Mouse (Mus musculus) embryonic facial prominence, embryonic 13.5 days (tissue): Measurements from ENCODE around the gene Pax5. TPM values are rescaled to one million over a fixed set of nuclear protein-coding genes. Genes with fewer than 3 reads are reported as not detected.
"Not testable (repeated sequence)": the region's sequence is repeated elsewhere in the genome, so short reads cannot be mapped to it uniquely, and the experiment has no call there.

Experiments used
- ATAC-seq: fragments of 200-750 bp; cut with Nextera tagmentation; 2 replicates; pipeline ENCODE4 v1.8.0; 2017; ENCODE audit warnings: low read depth; ENCODE audit not compliant: insufficient number of reproducible peaks, insufficient read depth, low FRiP score, low TSS enrichment
- H3K27ac ChIP-seq: fragments of 300-500 bp; sonication (generic); 2 replicates; pipeline ENCODE4 v1.5.1; 2015; ENCODE audit warnings: moderate library complexity, mild to moderate bottlenecking, inconsistent platforms
- H3K27me3 ChIP-seq: fragments of 300-500 bp; sonication (generic); 2 replicates; pipeline ENCODE4 v1.6.1; 2015; ENCODE audit warnings: mild to moderate bottlenecking, inconsistent platforms
- H3K36me3 ChIP-seq: fragments of 300-500 bp; sonication (generic); 2 replicates; pipeline ENCODE4 v1.6.1; 2015; ENCODE audit warnings: mild to moderate bottlenecking, inconsistent platforms
- H3K4me1 ChIP-seq: fragments of 300-500 bp; sonication (generic); 2 replicates; pipeline ENCODE4 v1.6.1; 2015; ENCODE audit warnings: inconsistent platforms
- H3K4me2 ChIP-seq: fragments of 300-500 bp; sonication (generic); 2 replicates; pipeline ENCODE4 v1.6.1; 2015; ENCODE audit warnings: moderate library complexity, mild to moderate bottlenecking, inconsistent platforms
- H3K4me3 ChIP-seq: fragments of 300-500 bp; sonication (generic); 2 replicates; pipeline ENCODE4 v1.5.1; 2015; ENCODE audit warnings: mild to moderate bottlenecking, inconsistent platforms
- H3K9ac ChIP-seq: fragments of 300-500 bp; sonication (generic); 2 replicates; pipeline ENCODE4 v1.6.1; 2015; ENCODE audit warnings: mild to moderate bottlenecking, inconsistent platforms
- H3K9me3 ChIP-seq: fragments of 300-500 bp; sonication (generic); 2 replicates; pipeline ENCODE4 v1.6.1; 2016; ENCODE audit warnings: inconsistent platforms
- whole genome bisulfite sequencing: fragments of 180-500 bp; shearing (Covaris S2); methylation state at CpG from one replicate; pipeline ENCODE4 v1.1.7; 2015; ENCODE audit warnings: mixed read lengths; 5-methylcytosine and 5-hydroxymethylcytosine counted together
- polyA plus RNA-seq: library from polyadenylated mRNA; unstranded; fragments of >200 nt; fragmentation: Nextera tagmentation; extraction: Ambion mirVana; gene quantifications from 2 replicates; pipeline ENCODE4 v1.2.1, GENCODE M21; 2015

Gene Pax5
- polyA plus RNA-seq: not detected in 2 replicates

DNA sequence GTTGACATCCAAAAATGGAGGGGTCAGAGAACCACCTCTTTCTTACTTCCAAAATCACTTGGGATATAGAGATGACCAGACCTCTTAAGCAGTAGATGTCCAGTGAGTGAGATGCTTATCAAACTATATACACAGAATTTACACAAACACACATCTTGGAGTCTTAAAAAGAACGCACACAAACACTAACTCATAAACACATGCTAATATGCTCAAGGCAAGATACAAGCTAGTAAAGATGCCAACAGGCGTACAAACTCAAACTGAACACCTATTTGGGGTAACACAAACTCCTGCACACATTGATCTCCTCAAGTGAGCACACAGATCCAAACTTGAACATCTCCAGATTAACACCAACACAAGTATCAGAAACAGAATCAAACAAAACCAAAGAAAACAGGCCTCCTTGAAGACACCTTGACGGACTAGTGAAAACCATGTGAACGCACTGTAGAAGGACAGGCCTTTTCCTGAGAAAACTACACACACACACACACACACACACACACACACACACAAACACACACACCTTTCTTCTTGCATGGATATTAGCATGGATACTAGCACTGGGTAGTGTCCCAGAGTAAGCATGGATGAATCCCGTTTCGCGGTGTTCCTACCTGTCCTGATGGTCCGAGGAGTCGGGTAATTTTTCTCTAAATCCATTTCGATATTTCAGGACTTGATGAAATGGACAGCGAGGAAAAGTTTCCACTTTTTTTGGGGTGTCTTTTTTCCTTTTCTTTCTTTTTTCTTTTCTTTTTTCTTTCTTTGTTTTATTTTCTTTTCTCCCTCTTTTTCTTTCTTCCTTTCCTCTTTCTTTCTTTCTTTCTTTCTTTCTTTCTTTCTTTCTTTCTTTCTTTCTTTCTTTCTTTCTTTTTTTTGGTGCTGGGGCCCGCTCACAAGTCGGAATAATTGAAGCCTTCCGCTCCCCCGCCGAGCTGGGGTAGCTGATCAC lies at the start of gene Pax5:
Gene Pax5 (minus strand): TSS at position 748 of the 961 bp plus-strand sequence.
- no peak within 1 kb of the TSS for H3K27ac ChIP-seq
- ATAC-seq: no peak
- no peak within 1 kb of the TSS for H3K4me2 ChIP-seq
- 0 out of 2 replicates have a peak within 1 kb of the TSS, but pooled peaks have one; percentile 1 for H3K4me3 ChIP-seq
- WGBS: 22% methylated on average over 16 of the region's 16 CpGs
- H3K27me3 ChIP-seq: peaks cover 99% of the 10 kb centered on the region
- no peak within 1 kb of the TSS for H3K9ac ChIP-seq
- peaks cover 24% of the 10 kb centered on the region for H3K4me1 ChIP-seq
- H3K36me3 ChIP-seq: no peaks in the 10 kb centered on the region
- no peaks in the 10 kb centered on the region for H3K9me3 ChIP-seq

DNA sequence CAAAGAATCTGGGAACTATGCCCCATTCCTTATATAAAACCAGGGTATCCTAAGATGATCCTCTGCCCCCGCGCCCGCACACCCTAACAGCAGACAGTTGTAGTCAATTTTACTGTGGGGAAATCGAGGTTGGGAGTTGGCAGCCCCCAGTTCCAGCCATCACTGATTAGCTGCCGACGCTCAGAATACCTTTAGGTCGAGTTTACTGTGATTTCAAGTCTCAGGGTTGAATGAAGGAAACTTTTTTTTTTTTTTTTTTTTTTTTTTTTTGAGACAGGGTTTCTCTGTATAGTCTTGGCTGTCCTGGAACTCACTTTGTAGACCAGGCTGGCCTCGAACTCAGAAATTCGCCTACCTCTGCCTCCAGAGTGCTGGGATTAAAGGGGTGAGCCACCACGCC lies 46.8 kb upstream of the Pax5 start:
- not testable (repeated sequence) for ATAC-seq, H3K27me3 ChIP-seq, H3K27ac ChIP-seq, H3K36me3 ChIP-seq, H3K9me3 ChIP-seq, H3K4me1 ChIP-seq
- Histone ChIP-seq H3K4me2 (peak overlapping the region; percentile 76), H3K9ac (peak overlapping the region; percentile 94), H3K4me3 (peak overlapping the region; percentile 97)
- 8% methylated on average over 10 of the region's 10 CpGs for WGBS

DNA sequence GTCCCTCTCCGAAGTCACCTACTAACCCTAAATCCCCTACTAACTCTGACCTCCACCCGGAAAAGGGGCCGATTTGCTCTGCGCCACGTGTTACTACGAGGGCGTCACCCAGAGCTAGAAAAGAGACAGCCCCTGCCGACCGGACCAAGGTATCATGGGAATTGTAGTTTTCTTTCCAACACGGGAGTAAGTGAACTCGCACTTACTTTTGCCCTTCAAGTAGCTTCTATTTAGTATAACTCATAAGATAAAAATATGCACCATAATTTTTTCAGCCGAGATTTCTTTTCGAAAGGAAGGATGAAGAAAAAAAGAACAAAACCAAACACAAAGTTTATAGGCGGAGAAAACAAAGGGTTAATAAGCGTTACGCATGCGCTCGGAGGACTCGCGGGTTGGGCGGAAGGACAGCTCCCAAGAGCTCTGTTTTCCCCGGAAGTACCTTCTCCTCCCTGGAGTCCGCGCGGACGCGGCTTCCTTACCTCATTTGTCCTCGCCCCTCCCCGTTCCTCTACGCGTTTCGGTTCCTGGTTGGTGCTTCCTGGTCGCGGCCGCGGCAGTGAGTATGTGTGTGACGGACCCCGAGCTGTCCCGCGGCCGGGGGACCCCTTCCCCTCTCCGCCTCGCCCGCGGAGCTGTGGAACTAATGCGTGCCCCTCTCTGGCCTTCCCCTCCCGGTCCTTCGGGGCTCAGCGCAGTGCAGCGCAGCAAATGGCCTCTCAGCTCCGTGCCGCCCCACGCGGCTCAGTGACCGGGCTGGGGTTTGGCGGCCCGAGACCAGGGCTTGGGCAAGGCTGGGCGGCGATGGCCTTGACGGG lies 46.1 kb upstream of the Pax5 start:
- ATAC-seq: peak; percentile 97
- H3K9ac ChIP-seq: peak overlapping the region; percentile 94
- no peaks in the 10 kb centered on the region for H3K36me3 ChIP-seq
- peak overlapping the region; percentile 92 for H3K27ac ChIP-seq
- peak overlapping the region; percentile 76 for H3K4me2 ChIP-seq
- no peaks in the 10 kb centered on the region for H3K9me3 ChIP-seq
- WGBS: under 1% methylated on average over 60 of the region's 60 CpGs
- peak overlapping the region; percentile 97 for H3K4me3 ChIP-seq
- H3K27me3 ChIP-seq: no peaks in the 10 kb centered on the region
- peaks cover 8% of the 10 kb centered on the region for H3K4me1 ChIP-seq

DNA sequence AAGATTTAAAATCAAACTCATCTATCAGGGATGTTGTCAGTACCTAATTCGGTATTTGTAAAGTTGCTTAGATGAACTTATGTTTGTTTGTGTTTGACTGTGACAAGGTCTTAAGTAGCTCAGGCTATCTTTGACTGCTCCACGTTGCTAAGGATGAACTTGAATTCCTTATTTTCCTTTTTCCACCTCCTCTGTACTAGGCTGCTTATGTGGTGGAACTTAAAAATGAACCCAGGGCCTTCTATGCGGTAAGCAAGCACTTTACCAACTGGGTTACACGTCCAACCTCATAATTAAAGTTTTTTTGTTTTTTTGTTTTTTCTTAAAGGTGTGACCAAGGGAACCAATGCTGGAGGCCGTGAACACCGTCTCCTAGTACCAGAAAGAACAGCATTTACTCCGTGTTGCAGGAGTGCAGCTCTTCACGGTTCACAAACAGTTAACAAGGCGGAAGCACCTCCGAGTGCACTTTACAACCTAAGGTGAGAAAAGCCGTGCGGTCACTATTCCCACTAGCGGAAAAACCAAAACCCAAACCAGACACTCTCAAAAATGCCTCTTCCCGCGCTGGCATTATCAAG lies 45.4 kb upstream of the Pax5 start, which contains the start of gene Zcchc7:
Gene Zcchc7 (plus strand): TSS at position 325 of the 581 bp plus-strand sequence.
- Histone ChIP-seq H3K27ac (peak within 1 kb of the TSS; percentile 92), H3K4me3 (peak within 1 kb of the TSS; percentile 97), H3K9me3 (no peaks in the 10 kb centered on the region), H3K9ac (peak within 1 kb of the TSS; percentile 94), H3K4me1 (peaks cover 8% of the 10 kb centered on the region), H3K4me2 (peak within 1 kb of the TSS; percentile 76), H3K36me3 (no peaks in the 10 kb centered on the region), H3K27me3 (peaks cover under 1% of the 10 kb centered on the region; the same call in 1 of the 2 replicates)
- WGBS: 5% methylated on average over 15 of the region's 15 CpGs
- ATAC-seq: no peak

DNA sequence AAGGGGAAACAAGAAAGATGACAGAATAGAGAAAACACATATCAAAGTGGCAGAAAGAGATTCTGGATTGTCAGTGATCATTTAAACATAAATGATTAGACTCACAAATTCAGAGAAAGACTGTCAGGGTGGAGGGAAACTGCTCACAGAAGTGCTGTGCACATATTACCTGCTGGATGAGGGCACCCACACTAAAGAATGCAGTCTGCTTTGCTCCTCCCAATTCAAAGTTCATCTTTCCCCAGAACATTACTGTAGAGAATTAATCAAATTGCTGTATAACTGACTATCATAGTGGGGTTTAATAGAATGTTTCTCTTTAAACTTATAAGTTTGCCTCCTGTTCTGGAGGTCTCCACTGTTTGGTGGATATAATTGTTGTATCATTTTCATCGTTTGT lies 30.2 kb upstream of the Pax5 start:
- H3K9me3 ChIP-seq: peaks cover 4% of the 10 kb centered on the region
- H3K4me3 ChIP-seq: no peak overlapping the region
- no peak for ATAC-seq
- WGBS: 66% methylated on average over 1 of the region's 1 CpGs
- peaks cover 2% of the 10 kb centered on the region; the same call in 1 of the 2 replicates for H3K27me3 ChIP-seq
- H3K27ac ChIP-seq: no peak overlapping the region
- no peak overlapping the region for H3K9ac ChIP-seq
- no peak overlapping the region for H3K4me2 ChIP-seq
- H3K4me1 ChIP-seq: no peaks in the 10 kb centered on the region
- H3K36me3 ChIP-seq: no peaks in the 10 kb centered on the region

DNA sequence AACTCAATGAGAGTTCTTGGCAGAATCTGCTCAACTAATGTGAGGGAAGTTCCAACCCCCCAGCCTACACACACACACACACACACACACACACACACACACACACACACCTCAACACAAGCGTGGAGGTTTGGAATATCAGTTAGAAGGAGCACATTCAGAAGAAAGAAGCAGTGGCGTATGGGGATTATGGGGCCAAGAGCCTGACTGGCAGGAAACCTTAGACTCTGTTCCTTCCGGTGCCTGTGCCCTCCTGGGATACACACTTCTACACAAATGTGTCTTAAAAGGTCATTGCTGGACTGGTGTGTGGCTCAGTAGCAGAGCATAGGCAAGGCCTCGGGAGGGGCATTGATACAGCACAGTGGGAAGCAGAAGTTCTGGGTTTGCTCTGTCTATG lies 10.9 kb upstream of the Pax5 start:
- H3K27ac ChIP-seq: no peak overlapping the region
- H3K9me3 ChIP-seq: no peaks in the 10 kb centered on the region
- H3K4me2 ChIP-seq: no peak overlapping the region
- ATAC-seq: no peak
- H3K4me1 ChIP-seq: no peaks in the 10 kb centered on the region
- 76% methylated on average over 4 of the region's 4 CpGs for WGBS
- no peaks in the 10 kb centered on the region for H3K36me3 ChIP-seq
- no peak overlapping the region for H3K9ac ChIP-seq
- no peak overlapping the region for H3K4me3 ChIP-seq
- peaks cover 45% of the 10 kb centered on the region for H3K27me3 ChIP-seq

DNA sequence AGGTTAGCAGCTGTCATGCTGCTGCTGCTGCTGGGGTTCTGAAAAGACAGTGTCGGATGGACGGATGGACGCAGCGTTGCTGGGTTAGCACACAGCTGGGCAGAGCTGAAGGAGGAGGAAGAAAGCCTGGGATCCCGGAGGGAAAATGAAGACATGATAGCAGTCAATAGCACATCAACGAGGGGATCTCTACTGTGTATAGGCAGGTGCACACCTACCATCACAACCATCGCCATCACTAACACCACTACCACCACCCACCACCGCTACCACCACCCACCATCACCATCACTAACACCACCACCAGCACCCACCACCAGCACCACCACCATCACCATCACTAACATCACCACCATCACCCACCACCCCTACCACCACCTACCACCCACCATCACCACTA lies 9.8 kb upstream of the Pax5 start:
- Histone ChIP-seq H3K27me3 (peaks cover 54% of the 10 kb centered on the region), H3K4me1 (no peaks in the 10 kb centered on the region), H3K9me3 (no peaks in the 10 kb centered on the region), H3K9ac (no peak overlapping the region), H3K4me3 (no peak overlapping the region), H3K36me3 (no peaks in the 10 kb centered on the region), H3K4me2 (no peak overlapping the region), H3K27ac (no peak overlapping the region)
- WGBS: 93% methylated on average over 8 of the region's 8 CpGs
- no peak for ATAC-seq

DNA sequence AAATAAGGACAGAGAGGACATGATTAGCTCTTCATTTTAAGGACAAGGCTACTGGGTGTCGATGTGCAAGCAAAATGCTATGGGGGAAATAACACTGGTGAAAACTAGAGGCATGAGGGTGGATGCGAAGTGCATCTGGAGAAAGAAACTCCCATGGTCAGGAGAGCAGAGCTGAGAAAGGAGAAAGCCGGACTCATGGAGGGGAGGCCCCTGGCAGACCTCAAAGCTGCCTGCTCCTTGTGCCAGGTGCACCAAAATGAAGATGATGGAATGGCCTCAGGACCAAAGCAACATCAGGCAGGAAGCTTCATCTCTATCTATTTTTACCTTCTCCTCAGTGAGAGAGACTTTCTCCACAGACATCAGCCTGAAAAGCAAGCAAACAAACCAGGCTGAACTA lies 7.4 kb upstream of the Pax5 start:
- no peak overlapping the region for H3K27ac ChIP-seq
- H3K9ac ChIP-seq: no peak overlapping the region
- no peaks in the 10 kb centered on the region for H3K9me3 ChIP-seq
- 81% methylated on average over 3 of the region's 3 CpGs for WGBS
- peaks cover 13% of the 10 kb centered on the region for H3K4me1 ChIP-seq
- no peaks in the 10 kb centered on the region for H3K36me3 ChIP-seq
- H3K4me3 ChIP-seq: no peak overlapping the region
- ATAC-seq: no peak
- no peak overlapping the region for H3K4me2 ChIP-seq
- H3K27me3 ChIP-seq: peaks cover 75% of the 10 kb centered on the region

DNA sequence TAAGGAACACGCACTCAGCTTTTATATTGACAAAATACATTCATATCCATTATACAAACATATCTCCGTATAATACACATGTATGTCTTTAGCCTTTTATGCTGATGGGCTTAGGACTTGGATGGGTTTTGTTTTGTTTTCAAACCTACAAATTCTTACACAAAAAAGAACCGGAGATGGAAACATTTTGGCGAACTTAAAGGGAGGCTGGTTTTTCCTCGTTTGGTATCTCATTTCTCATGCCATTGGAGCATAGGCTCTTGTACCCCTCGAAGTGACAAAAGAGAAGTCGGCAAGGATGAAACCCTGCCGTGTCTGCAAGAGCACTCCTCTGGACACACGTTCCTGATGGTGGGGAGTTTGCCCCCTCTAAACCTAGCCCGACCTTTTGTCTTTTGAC lies 6.1 kb upstream of the Pax5 start:
- Histone ChIP-seq H3K36me3 (no peaks in the 10 kb centered on the region), H3K4me2 (no peak overlapping the region), H3K4me3 (no peak overlapping the region), H3K9me3 (no peaks in the 10 kb centered on the region), H3K4me1 (peaks cover 20% of the 10 kb centered on the region), H3K27ac (no peak overlapping the region), H3K27me3 (peaks cover 87% of the 10 kb centered on the region), H3K9ac (no peak overlapping the region)
- ATAC-seq: no peak
- WGBS: 3% methylated on average over 10 of the region's 10 CpGs

DNA sequence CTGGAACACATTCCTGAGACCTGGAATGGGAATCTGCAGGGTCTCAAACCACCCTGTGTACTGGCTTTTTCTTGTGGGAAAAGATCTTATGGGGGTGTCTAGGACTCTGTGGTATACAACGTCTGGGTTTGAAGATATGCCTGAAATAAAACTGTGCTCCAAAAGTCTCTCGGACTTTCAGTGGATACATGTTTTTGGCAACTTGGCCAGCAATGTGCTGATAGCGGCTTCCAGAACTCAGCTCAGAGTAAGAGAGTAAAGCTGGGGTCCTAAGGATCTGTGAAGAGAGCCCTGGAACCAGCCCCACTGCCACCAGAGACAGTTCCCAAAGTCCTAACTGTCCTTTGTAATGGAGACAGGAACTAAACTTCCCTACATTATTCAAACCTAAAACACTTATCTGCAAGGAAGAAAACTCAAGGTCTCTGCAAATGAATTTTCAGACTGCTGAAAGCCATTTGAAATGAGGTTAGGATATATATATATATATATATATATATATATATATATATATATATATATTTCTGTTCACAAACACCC lies 5.4 kb upstream of the Pax5 start:
- ATAC-seq: no peak
- 9% methylated on average over 3 of the region's 3 CpGs for WGBS
- H3K9me3 ChIP-seq: no peaks in the 10 kb centered on the region
- H3K4me1 ChIP-seq: peaks cover 23% of the 10 kb centered on the region
- peaks cover 94% of the 10 kb centered on the region for H3K27me3 ChIP-seq
- H3K9ac ChIP-seq: no peak overlapping the region
- H3K36me3 ChIP-seq: no peaks in the 10 kb centered on the region
- no peak overlapping the region for H3K4me3 ChIP-seq
- no peak overlapping the region for H3K27ac ChIP-seq
- H3K4me2 ChIP-seq: no peak overlapping the region

DNA sequence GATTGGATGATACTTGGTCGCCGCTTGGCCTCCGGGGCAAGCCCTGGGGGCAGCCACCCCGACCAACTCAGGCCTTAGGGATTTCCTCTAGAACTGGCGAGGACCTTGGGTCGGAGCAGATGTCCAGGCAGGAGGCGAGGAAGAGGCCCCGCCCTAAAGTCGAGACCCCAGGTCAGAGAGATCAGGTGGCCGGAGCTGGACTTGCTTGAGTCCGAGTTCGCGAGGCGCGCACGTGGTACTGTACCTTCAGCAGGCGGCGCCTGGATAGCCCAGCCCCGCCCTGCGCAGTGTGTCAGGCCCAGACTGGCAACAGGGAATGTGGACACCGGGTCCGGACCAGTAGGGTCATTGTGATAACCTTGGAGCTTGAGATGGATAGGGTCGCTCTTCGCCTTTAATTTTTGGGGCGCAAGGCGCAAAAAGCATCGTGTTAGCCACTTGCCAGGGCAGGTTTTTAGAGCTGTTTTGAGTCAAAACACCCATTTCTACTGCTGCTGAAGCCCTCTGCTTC lies 3.9 kb upstream of the Pax5 start:
- no peak for ATAC-seq
- 1% methylated on average over 27 of the region's 27 CpGs for WGBS
- Histone ChIP-seq H3K4me2 (no peak overlapping the region), H3K27ac (no peak overlapping the region), H3K36me3 (no peaks in the 10 kb centered on the region), H3K4me1 (peaks cover 24% of the 10 kb centered on the region), H3K27me3 (peaks cover 94% of the 10 kb centered on the region), H3K9me3 (no peaks in the 10 kb centered on the region), H3K4me3 (0 out of 2 replicates have a peak overlapping the region, but pooled peaks have one; percentile 8), H3K9ac (no peak overlapping the region)
